Mouse (Mus musculus) frontal cortex, adult (tissue): ENCODE measurements around the gene Polr2e.
A peak's percentile ranks its signal among the peaks of the same experiment; 100 is the strongest.

Experiments used
- ATAC-seq: cut with Nextera tagmentation; 2 replicates; pipeline ENCODE4 v1.9.2; 2017; ENCODE audit warnings: mild to moderate bottlenecking, moderate library complexity, mixed read lengths; ENCODE audit not compliant: low TSS enrichment

Gene Polr2e

DNA sequence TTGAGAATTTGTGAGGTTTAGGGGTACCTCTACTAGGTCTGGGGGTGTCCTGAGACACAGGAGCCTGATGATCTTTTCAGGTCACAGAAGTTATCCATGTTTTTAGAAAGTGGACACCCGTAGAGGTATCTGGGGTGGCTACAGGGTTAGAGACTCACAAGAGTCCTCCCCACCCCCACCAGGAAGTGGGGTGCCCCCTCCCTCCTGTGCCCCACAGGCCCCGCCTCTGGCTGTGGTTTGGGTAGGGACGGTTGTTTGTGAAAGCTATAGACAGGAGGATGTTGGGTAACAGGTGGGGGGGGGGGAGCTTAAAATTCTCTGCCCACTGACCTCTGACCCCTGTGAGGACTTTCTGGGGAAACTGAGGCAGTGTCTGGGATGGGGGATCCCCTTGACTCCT is 22.2 kb downstream of the Polr2e start:
- ATAC-seq: no peak

DNA sequence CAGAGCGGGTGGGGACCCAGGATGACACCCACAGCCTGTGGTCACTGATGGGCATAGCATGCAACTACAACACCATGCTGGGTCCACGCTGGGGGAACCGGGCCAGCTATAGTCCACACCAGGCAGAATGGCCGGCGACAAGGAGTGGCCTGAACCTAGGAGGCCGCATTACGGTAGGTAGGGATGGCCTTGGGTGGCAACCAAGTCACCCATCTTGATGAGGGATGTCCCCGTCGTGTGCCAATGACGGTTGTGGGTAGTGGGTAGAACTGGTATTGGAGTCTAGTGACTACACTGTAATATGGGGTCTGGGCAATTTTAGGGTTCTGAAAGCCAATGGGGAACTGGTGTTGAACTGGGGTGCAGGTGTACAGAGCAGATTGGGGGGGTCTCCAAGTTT is 22.7 kb downstream of the Polr2e start:
- ATAC-seq: no peak

DNA sequence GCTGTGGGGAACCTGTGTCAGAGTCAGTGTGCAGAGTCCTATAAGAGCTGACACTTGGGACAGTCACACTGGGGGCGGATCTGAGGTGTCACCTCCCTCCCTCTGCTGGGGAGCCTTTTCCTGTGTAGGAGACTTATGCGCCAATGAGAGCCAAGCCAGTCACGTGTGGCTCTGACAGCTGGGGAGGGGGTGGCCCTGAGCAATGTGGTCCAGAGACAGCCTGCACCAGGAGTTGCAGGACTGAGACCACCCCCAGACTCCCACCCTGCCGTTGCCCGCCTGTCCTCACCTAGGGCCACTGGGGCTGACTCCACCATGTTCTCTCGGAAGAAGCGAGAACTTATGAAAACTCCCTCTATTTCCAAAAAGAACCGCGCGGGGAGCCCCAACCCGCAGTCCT is 23.1 kb downstream of the Polr2e start, which contains the start of gene Arhgap45:
Arhgap45 (plus strand) TSS at position 143 of the 400 bp plus-strand sequence.
- ATAC-seq: no peak

DNA sequence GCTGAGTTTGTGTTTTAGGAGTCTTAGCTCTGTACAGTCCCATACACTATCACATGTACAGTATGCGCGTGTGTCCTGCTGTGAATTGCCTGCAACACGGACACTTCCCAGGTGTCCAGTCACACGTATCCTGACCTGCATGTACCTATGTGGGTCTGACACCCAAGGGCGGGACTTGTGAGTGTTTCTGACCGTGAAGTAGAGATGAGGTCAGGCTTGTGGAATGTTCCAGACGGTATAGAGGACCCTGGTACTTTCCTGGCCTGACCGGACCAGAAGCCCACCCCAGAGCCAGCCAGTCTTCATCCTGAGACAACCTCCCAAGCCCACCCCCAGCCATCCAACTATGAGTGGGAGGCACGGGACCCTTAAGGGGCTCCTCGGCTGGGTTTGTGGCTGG is 24.0 kb downstream of the Polr2e start:
- ATAC-seq: no peak

DNA sequence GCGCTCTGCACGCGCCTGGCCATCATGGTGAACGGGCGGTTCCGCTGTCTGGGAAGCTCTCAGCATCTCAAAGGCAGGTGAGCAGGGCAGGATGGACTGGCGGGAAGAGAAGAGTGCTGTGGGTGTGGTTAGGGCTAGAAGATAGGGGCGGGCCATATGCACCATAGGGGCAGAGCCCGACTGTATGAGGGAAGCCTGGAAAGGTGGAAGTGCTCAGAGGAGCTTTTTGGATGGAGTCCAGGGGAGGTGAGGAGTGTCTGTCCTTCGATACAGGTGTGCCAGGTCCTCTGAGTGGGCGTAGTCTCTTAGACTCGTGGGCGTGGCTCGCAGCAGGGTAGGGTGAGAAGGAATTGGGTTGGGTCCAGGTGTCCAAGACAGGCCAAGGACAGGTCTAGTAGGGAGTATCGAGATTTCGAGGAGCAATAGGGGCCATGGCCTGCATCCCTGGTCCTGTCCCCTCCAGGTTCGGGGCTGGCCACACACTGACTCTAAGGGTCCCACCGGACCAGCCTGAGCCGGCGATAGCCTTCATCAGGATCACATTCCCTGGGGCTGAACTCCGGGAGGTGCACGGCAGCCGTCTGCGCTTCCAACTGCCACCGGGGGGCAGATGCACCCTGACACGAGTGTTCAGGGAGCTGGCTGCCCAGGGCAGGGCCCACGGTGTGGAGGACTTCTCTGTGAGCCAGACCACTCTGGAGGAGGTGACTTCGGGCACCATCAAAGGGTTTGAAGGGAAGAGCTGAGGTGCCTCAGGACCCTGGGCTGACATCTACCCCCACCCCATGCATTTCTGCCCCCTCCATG is 24.9 kb downstream of the Polr2e start:
- ATAC-seq: no peak

DNA sequence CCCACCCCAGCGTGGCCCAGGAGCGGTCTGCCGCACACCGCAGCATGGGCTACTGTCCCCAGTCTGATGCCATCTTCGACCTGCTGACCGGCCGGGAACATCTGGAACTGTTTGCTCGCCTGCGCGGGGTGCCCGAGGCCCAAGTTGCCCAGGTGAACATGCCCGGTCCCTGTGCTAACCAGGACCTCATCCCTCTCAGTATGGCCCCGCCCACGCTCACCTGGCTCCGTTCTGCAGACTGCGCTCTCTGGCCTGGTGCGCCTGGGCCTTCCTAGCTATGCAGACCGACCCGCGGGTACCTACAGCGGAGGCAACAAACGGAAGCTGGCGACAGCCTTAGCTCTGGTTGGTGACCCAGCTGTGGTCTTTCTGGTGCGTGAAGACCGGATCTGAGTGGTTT is 26.0 kb downstream of the Polr2e start:
- no peak for ATAC-seq

DNA sequence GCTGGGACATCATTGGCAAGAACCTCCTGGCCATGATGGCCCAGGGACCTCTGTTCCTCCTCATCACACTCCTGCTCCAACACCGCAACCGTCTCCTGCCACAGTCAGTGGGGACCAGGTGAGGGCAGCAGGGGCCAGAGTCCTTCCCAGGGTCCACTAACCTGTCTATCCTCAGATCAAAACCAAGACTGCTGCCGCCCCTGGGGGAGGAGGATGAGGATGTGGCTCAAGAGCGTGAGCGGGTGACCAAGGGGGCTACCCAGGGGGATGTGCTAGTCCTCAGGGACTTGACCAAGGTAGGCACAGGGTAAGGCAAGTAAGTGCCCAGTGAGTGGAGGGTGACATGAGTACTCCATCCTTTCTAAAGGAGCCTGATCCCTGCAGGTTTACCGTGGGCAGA is 27.9 kb downstream of the Polr2e start:
- ATAC-seq: no peak

DNA sequence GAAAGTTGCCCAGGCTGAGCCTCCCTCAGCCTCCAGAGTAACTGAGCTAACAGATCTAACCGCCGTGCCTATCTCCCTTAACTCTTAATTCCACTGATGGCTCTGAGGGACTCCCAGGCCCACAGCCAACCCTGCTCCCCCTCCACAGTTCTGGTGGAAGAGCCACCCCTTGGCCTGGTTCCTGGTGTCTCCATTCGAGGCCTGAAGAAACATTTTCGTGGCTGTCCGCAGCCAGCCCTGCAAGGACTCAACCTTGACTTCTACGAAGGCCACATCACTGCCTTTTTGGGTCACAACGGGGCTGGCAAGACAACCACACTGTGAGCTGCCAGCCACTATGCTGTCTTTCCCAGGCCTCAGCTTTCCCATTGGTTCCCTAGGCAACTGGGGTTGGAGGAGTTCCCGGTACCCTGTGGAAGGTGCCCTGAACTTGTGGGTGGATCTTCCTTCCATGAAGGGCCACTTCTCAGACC is 35.3 kb downstream of the Polr2e start:
- ATAC-seq: no peak

DNA sequence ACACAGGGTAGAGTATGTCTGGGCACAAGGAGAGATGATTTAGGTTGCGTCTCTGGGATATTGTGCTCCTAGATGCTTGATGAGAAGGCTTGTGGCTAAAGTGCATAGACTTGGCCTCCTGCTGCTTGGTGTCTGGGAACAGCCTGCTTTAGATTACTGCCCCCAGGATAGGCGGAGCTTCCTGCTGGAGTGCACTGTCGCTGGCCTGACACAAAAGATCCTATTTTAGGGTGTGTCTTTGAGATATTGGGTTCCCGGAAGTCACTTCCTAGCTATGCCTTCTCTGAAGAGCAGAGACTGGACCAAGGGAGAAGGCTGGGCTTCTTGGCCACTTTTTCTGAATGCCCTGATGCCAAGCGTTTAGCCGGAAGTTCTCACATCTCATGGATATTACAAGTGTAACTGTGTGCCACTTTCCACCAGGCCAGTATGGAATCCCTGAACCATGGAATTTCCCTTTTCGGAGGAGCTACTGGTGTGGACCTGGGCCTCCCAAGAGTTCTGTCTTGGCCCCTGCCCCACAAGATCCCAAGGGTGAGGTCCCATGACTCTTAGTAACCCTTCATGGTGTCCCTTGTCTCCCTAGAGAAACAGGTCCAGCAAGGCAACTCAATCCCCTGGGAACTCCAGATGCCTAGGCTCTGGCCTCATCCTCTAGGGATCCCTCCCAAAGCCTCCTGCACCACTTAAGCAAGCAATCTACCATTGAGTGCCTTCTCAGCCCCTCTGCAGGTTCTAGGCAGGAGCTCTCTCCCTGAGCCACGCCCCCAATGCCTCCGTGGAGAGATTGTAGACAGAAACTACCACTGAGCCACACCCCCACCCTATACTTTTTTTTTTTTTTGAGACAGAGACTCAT is 36.0 kb downstream of the Polr2e start:
- ATAC-seq: no peak

DNA sequence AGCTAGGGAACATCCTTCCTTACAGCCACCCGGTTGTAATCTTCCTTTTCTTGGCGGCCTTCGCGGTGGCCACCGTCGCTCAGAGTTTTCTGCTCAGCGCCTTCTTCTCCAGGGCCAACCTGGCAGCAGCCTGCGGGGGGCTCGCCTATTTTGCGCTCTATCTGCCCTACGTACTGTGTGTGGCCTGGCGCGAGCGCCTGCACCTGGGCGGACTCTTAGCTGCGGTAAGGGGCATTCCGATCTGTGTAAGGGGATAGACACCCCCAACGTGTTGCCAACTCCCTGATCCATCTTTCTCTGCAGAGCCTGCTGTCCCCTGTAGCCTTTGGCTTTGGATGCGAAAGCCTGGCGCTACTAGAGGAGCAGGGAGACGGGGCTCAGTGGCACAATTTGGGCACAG is 36.8 kb downstream of the Polr2e start:
- ATAC-seq: no peak

DNA sequence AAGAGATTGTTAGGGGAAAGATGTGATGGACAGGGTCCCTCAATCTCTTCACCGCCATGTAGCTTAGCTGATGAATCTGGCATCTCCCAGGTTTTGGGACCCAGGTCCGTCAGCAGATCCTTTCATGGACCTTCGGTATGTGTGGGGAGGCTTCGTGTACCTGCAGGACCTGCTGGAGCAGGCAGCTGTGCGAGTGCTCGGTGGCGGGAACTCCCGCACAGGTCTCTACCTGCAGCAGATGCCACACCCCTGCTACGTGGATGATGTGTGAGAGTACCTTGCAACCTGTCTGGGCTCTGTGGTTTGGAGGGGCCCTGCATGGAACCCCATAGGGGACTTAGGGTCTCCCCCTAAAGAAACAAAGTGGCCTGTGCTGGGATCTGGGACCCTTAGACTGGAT is 37.6 kb downstream of the Polr2e start:
- ATAC-seq: no peak

DNA sequence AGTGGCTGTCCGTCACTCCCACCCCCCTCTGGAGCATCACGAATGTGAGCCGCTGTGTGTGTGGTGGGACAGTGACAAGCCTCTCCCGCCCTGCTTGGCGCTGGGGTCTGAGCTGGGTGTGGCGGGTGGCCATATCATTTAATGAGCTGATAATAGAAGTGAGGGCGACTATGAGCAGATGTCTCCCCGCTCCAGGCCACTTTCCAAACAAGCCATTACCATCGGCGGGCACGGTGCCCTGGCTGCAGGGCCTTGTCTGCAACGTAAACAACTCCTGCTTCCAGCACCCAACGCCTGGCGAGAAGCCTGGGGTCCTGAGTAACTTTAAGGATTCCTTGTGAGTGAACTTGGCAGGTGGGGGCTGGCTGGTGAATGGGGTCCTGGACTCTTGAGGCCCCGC is 41.8 kb downstream of the Polr2e start:
- no peak for ATAC-seq

DNA sequence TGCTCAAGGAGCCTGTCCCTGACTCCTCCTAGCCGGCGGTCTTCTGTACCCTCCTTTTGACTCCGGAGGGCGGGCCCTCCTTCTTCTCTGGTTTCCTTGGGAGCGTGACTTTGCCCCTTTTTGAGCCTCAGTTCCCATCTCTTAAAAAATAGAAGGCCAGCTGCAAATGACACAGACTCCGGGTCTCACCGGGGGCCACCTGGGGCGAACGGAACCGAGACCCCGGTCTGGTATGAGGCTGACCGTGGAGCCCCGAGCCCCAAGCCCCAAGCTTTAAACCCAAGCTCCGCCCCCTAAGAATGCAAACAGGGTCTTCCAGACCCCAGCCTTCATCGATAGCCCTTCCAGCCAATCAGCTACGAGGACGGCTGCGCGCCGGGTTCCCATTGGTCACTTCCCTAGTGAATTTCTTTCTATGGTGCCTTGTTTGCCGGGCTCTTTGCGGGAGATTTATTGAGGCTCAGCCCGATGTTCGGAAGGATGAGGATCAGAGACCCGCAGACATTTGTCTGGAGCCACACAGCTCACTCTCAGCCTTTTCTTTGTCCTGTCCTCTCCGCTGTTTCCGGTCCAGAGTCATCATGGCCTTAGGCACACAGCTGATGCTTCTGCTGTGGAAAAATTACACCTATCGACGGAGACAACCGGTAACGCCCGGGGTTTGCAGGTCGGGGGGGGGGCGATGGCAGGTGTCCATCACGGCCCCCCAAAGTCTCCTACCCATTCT is 42.4 kb downstream of the Polr2e start:
- ATAC-seq: peak; percentile 74

DNA sequence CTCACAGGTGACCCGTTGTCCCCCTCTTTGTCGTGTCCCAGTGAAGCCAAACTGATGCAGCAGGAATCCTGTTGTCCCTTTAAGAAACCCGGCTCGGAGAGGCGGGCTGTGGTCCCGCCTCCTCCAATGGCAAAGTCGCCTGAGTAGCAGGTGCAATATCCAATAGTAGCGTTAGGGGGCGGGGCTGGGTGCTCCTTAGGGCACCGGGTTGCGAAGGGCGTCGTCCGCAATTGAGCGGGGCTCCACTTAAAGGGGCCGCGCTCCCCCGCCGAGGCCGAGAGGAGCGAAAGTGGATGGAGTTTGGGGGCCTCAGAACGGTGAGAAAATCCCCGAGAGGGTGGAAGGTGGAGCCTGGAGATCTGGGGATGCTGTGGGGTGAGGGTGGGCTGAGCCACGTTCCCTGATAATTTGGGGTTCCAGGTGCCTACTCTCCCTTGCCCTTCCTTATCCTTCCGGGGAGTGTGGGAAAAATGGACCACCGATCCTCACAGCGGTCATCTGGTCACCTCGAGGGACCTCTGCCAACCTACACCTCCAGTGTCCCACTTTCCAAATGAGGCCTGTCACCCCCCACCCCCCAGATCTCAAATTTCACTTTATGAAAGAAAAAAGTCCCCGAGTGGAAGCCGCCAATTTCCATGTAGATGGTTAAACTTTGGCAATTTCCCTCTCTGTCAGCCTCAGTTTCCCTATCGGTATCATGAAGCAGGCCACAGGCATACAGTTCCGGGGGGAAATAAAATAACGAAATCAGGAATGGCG is 43.1 kb downstream of the Polr2e start, which contains the start of gene Abca7:
Abca7 (plus strand) TSS at position 223 of the 762 bp plus-strand sequence.
- ATAC-seq: peak; percentile 93

DNA sequence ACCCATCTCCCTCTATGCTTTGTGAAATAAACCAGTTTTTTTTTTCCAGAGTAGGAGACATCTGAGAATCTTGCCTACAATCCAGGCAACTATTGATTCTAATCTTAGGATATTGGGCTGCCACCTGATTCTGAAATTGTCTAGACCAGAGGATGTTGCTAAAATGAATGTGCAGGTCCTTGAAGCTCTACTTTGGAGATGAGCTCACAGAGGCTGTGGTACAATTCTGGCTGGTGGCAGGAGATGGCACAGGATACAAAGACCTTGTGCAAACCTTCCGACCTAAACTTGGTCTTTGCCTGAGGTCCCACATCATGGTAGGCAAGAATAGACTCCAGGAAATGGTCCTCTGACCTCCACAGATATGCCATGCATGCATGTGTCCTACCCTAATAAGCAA is 44.0 kb downstream of the Polr2e start:
- no peak for ATAC-seq

DNA sequence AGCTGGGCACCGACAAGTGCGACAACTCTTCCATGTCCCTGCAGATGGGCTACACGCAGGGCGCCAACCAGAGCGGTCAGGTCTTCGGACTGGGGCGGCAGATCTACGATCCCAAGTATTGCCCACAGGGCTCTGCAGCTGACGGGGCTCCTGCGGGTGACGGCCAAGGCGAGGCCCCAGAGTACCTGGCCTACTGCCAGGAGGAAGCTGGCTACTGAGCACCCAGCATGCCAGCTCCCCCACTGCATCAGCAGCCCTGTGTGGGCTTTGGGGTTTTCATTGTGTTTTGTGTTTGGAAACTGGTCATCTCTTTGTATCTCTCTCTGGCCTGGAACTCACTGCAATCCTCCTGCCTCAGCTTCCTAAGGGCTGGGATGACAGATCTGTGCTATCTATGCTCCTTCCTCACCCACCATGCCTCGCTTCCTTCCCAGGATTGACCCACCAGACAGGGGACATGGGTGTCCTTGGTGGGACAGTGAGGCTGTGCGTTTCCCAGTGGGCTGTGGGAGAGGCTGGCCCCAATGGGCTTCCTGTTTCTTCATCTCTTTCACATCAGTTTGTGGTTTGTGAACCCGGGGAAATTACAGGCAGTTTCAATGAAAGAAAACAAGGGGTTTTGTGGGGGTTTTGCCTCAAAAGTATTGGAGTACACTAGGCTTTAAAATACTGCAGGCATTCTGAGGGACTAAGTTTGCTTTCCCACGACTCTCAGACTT is 45.0 kb downstream of the Polr2e start:
- ATAC-seq: no peak

DNA sequence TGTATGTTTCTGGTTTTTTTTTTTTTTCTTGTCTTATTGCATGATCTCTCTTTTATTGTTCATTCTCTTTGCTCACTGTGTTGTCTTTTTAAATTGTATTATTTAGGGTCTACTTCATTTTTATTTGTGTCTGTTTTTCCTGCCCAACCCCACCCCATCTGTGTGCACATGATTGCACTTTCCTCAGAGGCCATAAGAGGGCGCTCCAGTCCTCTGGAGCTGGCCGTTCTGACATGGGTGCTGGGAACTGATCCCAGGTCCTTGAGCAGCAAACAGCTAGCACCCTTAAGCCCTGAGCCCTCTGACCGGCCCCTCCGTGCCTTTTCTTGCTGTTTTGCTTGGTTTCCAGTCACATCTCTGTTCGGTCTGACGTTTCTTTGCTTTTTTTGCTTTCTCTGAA is 48.0 kb downstream of the Polr2e start:
- ATAC-seq: no peak

DNA sequence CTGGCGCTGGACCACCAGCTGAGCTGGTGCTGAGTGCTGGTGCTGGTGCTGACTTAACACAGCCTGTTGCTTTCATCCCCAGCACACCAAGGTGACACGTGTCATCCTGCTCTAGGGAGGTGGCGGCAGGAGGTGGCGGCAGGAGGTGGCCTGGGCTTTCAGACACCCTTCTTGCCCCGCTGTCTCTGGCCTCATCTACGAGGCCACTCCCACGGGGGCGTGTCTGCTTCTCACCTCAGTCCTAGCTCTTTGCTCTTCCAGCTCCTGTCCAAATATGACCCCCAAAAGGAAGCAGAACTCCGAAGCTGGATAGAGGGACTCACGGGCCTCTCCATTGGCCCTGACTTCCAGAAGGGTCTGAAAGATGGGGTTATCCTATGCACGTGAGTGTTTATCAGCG is 48.5 kb downstream of the Polr2e start:
- no peak for ATAC-seq

DNA sequence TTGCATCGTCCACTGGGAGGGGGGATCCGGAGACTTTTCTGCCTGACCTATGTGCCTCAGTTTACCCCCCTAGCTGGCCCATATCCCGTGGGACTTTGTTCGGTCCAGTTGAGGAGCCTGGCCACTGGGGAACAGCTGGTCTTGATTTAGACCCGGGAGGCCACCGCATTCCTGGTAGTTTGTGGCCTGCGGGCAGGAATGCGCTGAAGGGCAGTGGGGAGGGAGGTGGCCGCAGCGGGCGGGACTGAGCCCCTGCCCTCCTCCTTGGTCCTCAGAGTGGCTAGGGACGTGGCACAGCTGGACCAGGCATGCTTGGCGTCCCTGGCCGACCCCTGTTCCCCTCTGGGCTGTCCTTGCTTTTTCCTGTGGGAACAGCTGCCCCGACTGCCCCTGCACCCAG is 49.7 kb downstream of the Polr2e start:
- ATAC-seq: no peak

DNA sequence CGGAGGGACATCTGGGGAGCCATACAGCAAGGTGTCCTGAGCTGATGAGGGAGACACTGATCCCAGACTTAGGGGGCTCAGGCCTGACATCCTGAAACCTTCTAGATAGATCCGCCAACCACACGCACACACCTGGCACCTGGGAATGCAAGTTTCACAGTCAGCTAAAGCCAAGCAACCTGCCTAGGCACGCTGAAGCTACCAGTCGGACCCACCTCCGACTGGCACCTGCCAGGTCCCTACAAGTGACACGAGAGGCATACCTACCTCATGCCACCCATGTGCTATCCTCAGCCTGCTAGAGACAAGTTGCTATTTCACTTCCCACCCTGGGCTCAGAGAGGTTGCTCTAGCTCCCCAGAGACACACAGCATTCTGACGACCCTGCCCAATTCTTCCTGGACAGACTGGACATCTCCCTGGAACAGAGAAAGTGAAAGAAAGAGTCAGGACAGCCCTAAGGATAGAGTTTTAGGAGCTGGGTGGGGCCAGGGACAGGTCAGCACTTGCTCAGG is 50.3 kb downstream of the Polr2e start:
- ATAC-seq: no peak
